Mouse (Mus musculus): ENCODE measurements around the gene Tbc1d25.

Gene Tbc1d25

DNA sequence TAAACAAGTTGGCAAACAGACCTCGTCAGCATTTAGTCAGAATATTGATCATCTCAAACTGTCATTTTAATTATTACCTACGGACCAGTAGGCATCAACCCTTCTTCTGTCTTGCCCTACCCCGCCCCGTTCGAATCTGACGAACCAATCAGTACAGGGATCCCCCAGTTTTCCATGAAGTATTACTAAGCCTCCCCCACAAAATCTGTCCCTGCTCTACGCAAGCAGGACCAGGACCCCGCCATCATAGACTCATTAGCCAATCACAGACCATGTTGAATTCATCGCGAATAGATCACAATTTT is 17.4 kb upstream of the Tbc1d25 start, which contains the start of gene Ebp:
Ebp (minus strand) TSS at position 94 of the 305 bp plus-strand sequence.
- no peaks in the 10 kb centered on the region for H3K27me3 ChIP-seq (ENCODE audit: insufficient read depth, low read length)
- TF ChIP-seq NANOG (IDR thresholded peaks at IDR 0.05; ENCODE audit: borderline replicate concordance, low read length) = no peak
- TF ChIP-seq POU5F1 (IDR thresholded peaks at IDR 0.05; ENCODE audit: borderline replicate concordance, low read length) = no peak
- TF ChIP-seq CTCF (conservative IDR thresholded peaks at IDR 0.05; ENCODE audit: low read length) = no peak
- H3K36me3 ChIP-seq (ENCODE audit: insufficient read depth, low read length) = peaks cover 22% of the 10 kb centered on the region
- H3K4me3 ChIP-seq (replicated peaks; ENCODE audit: low read length) = peak within 1 kb of the TSS; percentile 80
- H3K4me1 ChIP-seq (replicated peaks; ENCODE audit: low read depth, low read length) = peaks cover 36% of the 10 kb centered on the region
- no peaks in the 10 kb centered on the region for H3K9me3 ChIP-seq (ENCODE audit: low read length)

- no peaks in the 10 kb centered on the region for H3K27me3 ChIP-seq (ENCODE audit: insufficient read depth, low read length)
- peaks cover 20% of the 10 kb centered on the region for H3K36me3 ChIP-seq (ENCODE audit: insufficient read depth, low read length)
- H3K9me3 ChIP-seq (ENCODE audit: low read length) = no peaks in the 10 kb centered on the region
- peak overlapping the region; percentile 80 for H3K4me3 ChIP-seq (replicated peaks; ENCODE audit: low read length)
- peaks cover 31% of the 10 kb centered on the region for H3K4me1 ChIP-seq (replicated peaks; ENCODE audit: low read depth, low read length)
- no peak for TF ChIP-seq NANOG (IDR thresholded peaks at IDR 0.05; ENCODE audit: borderline replicate concordance, low read length)
- no peak for TF ChIP-seq POU5F1 (IDR thresholded peaks at IDR 0.05; ENCODE audit: borderline replicate concordance, low read length)
- no peak for TF ChIP-seq CTCF (conservative IDR thresholded peaks at IDR 0.05; ENCODE audit: low read length)
Measured at GRCm38 (mm10) chrX:8192640-8193418, 16.8 kb upstream of the Tbc1d25 start.

GRCm38 (mm10) chrX:8192126-8192639 is 16.2 kb upstream of the Tbc1d25 start:
- H3K27me3 ChIP-seq (ENCODE audit: insufficient read depth, low read length) = no peaks in the 10 kb centered on the region
- H3K36me3 ChIP-seq (ENCODE audit: insufficient read depth, low read length) = peaks cover 21% of the 10 kb centered on the region
- TF ChIP-seq CTCF (conservative IDR thresholded peaks at IDR 0.05; ENCODE audit: low read length) (no peak), POU5F1 (IDR thresholded peaks at IDR 0.05; ENCODE audit: borderline replicate concordance, low read length) (no peak), NANOG (IDR thresholded peaks at IDR 0.05; ENCODE audit: borderline replicate concordance, low read length) (no peak)

GRCm38 (mm10) chrX:8182871-8183540 is 7.0 kb upstream of the Tbc1d25 start:
- H3K27me3 ChIP-seq (ENCODE audit: insufficient read depth, low read length) = no peaks in the 10 kb centered on the region
- TF ChIP-seq POU5F1 (IDR thresholded peaks at IDR 0.05; ENCODE audit: borderline replicate concordance, low read length) (no peak), CTCF (conservative IDR thresholded peaks at IDR 0.05; ENCODE audit: low read length) (no peak), NANOG (IDR thresholded peaks at IDR 0.05; ENCODE audit: borderline replicate concordance, low read length) (peak; percentile 72; the same call in 1 of the 2 replicates)
- H3K36me3 ChIP-seq (ENCODE audit: insufficient read depth, low read length) = peaks cover 35% of the 10 kb centered on the region

More at GRCm38 (mm10) chrX:8192126-8192639, 16.2 kb upstream of the Tbc1d25 start:
- Histone ChIP-seq H3K9me3 (ENCODE audit: low read length) (no peaks in the 10 kb centered on the region), H3K4me3 (replicated peaks; ENCODE audit: low read length) (peak overlapping the region; percentile 80), H3K4me1 (replicated peaks; ENCODE audit: low read depth, low read length) (peaks cover 25% of the 10 kb centered on the region)

DNA sequence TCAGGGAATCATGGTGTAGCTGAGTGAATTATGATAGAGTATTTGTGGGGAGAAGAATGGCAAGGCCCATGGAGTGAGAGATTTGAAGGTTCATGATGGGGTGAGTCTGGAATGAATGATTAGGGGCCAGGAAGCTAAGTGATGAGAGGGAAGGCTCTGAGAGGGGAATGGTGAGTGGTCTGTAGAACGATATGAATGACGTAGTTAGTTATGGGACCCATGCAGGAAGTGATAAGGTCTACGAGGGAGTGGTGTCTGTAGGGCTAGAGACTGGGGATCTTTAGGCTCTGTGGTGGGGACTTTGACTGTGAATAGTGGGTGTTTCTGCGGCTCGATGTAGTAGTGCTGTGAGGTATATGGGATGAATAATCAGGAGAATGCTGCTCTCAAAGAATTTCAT is 3.7 kb upstream of the Tbc1d25 start:
- Histone ChIP-seq H3K36me3 (ENCODE audit: insufficient read depth, low read length) (peaks cover 3% of the 10 kb centered on the region), H3K4me1 (replicated peaks; ENCODE audit: low read depth, low read length) (peaks cover 55% of the 10 kb centered on the region), H3K27me3 (ENCODE audit: insufficient read depth, low read length) (no peaks in the 10 kb centered on the region), H3K4me3 (replicated peaks; ENCODE audit: low read length) (no peak overlapping the region), H3K9me3 (ENCODE audit: low read length) (no peaks in the 10 kb centered on the region)
- TF ChIP-seq NANOG (IDR thresholded peaks at IDR 0.05; ENCODE audit: borderline replicate concordance, low read length) = no peak
- TF ChIP-seq POU5F1 (IDR thresholded peaks at IDR 0.05; ENCODE audit: borderline replicate concordance, low read length) = no peak
- TF ChIP-seq CTCF (conservative IDR thresholded peaks at IDR 0.05; ENCODE audit: low read length) = no peak

More at GRCm38 (mm10) chrX:8182871-8183540, 7.0 kb upstream of the Tbc1d25 start:
- Histone ChIP-seq H3K9me3 (ENCODE audit: low read length) (no peaks in the 10 kb centered on the region), H3K4me3 (replicated peaks; ENCODE audit: low read length) (0 out of 2 replicates have a peak overlapping the region, but pooled peaks have one; percentile 17), H3K4me1 (replicated peaks; ENCODE audit: low read depth, low read length) (peaks cover 51% of the 10 kb centered on the region)

- no peak for TF ChIP-seq POU5F1 (IDR thresholded peaks at IDR 0.05; ENCODE audit: borderline replicate concordance, low read length)
- no peak for TF ChIP-seq CTCF (conservative IDR thresholded peaks at IDR 0.05; ENCODE audit: low read length)
- TF ChIP-seq NANOG (IDR thresholded peaks at IDR 0.05; ENCODE audit: borderline replicate concordance, low read length) = no peak
- Histone ChIP-seq H3K36me3 (ENCODE audit: insufficient read depth, low read length) (peaks cover 5% of the 10 kb centered on the region), H3K4me3 (replicated peaks; ENCODE audit: low read length) (no peak overlapping the region), H3K27me3 (ENCODE audit: insufficient read depth, low read length) (no peaks in the 10 kb centered on the region), H3K9me3 (ENCODE audit: low read length) (no peaks in the 10 kb centered on the region), H3K4me1 (replicated peaks; ENCODE audit: low read depth, low read length) (peaks cover 56% of the 10 kb centered on the region)
Measured at GRCm38 (mm10) chrX:8178871-8179270, 2.9 kb upstream of the Tbc1d25 start.

DNA sequence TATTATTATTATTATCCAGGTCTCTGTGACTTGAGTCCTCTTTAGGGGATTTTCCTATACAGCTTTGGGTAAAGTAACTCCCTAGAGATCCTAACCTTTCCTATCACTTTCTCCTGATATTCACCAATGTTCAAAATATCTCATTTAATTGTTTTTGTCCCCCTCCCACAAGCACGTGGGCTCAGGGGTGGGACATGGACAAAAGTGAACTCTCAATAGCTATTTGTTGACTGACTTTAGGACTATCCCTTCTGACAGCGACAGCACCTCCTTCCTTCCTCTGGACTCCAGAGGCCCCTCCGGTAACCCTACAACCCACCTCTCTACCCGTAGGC is 845 bp downstream of the Tbc1d25 start:
- TF ChIP-seq NANOG (IDR thresholded peaks at IDR 0.05; ENCODE audit: borderline replicate concordance, low read length) (no peak), CTCF (conservative IDR thresholded peaks at IDR 0.05; ENCODE audit: low read length) (no peak), POU5F1 (IDR thresholded peaks at IDR 0.05; ENCODE audit: borderline replicate concordance, low read length) (no peak)
- Histone ChIP-seq H3K4me1 (replicated peaks; ENCODE audit: low read depth, low read length) (peaks cover 53% of the 10 kb centered on the region), H3K4me3 (replicated peaks; ENCODE audit: low read length) (peak overlapping the region; percentile 87), H3K9me3 (ENCODE audit: low read length) (no peaks in the 10 kb centered on the region), H3K27me3 (ENCODE audit: insufficient read depth, low read length) (no peaks in the 10 kb centered on the region), H3K36me3 (ENCODE audit: insufficient read depth, low read length) (peaks cover 38% of the 10 kb centered on the region)
